Mouse (Mus musculus) liver, adult 2 months (tissue): Measurements from ENCODE around the gene Elobl. TPM values are rescaled to one million over a fixed set of nuclear protein-coding genes. Genes with fewer than 3 reads are reported as not detected.

ENCODE experiments used
- DNase-seq: peaks from one replicate; pipeline ENCODE4 v3.0.0-alpha.2; 2011; ENCODE audit warnings: low read depth, low spot score; ENCODE audit errors: extremely low read depth
- H3K27ac ChIP-seq: fragments of 200-500 bp; replicated peaks from 2 replicates; pipeline ENCODE4 v1.5.1; 2012; ENCODE audit warnings: low read depth, mild to moderate bottlenecking, control low read depth, inconsistent platforms, low read length; ENCODE audit not compliant: insufficient read depth
- H3K27me3 ChIP-seq: fragments of 200-500 bp; 2 replicates; pipeline ENCODE4 v1.6.1; 2012; ENCODE audit warnings: mild to moderate bottlenecking, moderate library complexity, low read length, inconsistent platforms; ENCODE audit not compliant: control insufficient read depth, insufficient read depth
- H3K36me3 ChIP-seq: fragments of 200-500 bp; 2 replicates; pipeline ENCODE4 v1.6.1; 2012; ENCODE audit warnings: low read length, inconsistent platforms; ENCODE audit not compliant: control insufficient read depth, insufficient read depth
- H3K4me1 ChIP-seq: fragments of 200-500 bp; 2 replicates; pipeline ENCODE4 v1.6.1; 2011; ENCODE audit warnings: low read length; ENCODE audit not compliant: control insufficient read depth, insufficient read depth
- H3K4me3 ChIP-seq: fragments of 200-500 bp; 2 replicates; pipeline ENCODE4 v1.5.1; 2011; ENCODE audit warnings: low read depth, mild to moderate bottlenecking, control low read depth, low read length, moderate library complexity; ENCODE audit not compliant: insufficient read depth
- H3K79me2 ChIP-seq: fragments of 200-500 bp; 2 replicates; pipeline ENCODE4 v1.6.1; 2012; ENCODE audit warnings: inconsistent platforms, mild to moderate bottlenecking, low read length, moderate library complexity; ENCODE audit not compliant: control insufficient read depth, insufficient read depth
- H3K9ac ChIP-seq: fragments of 200-500 bp; 2 replicates; pipeline ENCODE4 v1.6.1; 2012; ENCODE audit warnings: low read depth, mild to moderate bottlenecking, control low read depth, inconsistent platforms, low read length
- CTCF ChIP-seq: fragments of 200-500 bp; IDR thresholded peaks from 2 replicates; pipeline ENCODE4 v1.5.1; 2011; ENCODE audit warnings: low read depth, low read length, control low read depth
- POLR2A ChIP-seq: fragments of 200-500 bp; IDR thresholded peaks from 2 replicates; pipeline ENCODE4 v1.6.1; 2011; ENCODE audit warnings: low read length, control low read depth; ENCODE audit not compliant: insufficient read depth; ENCODE audit errors: extremely low read depth
- WGBS: fragments of 180-500 bp; shearing (Covaris S2); methylation state at CpG from one replicate; pipeline ENCODE4 v1.1.7; 2018; 5-methylcytosine and 5-hydroxymethylcytosine counted together
- polyA plus RNA-seq: library from polyadenylated mRNA; depleted of rRNA; stranded (reverse); fragments of >200 nt; gene quantifications from 2 replicates; pipeline ENCODE4 v1.2.3, GENCODE M21; 2012
- total RNA-seq: library from RNA; depleted of rRNA; stranded (reverse); fragments of >200 nt; gene quantifications from 2 replicates; pipeline ENCODE4 v1.2.3, GENCODE M21; 2014

Gene Elobl
- total and polyA plus RNA-seq, 2 experiments, result 1.2 TPM; not detected in 1

DNA sequence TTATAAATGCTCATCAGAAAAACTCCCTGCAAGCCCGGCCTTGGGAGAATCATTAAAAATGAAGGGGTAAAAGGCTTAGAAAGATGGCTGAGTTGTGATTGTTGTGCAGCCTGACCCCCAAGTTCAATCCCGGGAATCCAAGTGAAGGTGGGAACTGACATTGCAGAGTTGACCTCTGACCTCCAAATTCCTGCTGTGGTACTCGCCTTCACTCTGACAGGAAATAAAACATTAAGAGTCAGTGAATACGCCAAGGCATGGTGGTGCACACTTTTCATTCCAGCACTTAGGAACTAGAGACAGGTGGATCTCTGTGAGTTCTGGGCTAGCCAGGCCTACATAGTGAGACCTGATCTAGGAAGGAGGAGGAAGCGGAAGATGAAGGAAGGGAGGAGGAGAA is 38.7 kb upstream of the Elobl start:
- Histone ChIP-seq H3K27me3 (no peaks in the 10 kb centered on the region), H3K4me1 (peaks cover 48% of the 10 kb centered on the region), H3K36me3 (peaks cover 25% of the 10 kb centered on the region), H3K4me3 (no peak overlapping the region), H3K27ac (no peak overlapping the region), H3K79me2 (peaks cover 39% of the 10 kb centered on the region; the same call in 1 of the 2 replicates), H3K9ac (no peak overlapping the region)
- TF ChIP-seq CTCF, result no peak
- no peak for TF ChIP-seq POLR2A
- 52% methylated on average over 5 of the region's 5 CpGs for WGBS
- DNase-seq, result no peak

DNA sequence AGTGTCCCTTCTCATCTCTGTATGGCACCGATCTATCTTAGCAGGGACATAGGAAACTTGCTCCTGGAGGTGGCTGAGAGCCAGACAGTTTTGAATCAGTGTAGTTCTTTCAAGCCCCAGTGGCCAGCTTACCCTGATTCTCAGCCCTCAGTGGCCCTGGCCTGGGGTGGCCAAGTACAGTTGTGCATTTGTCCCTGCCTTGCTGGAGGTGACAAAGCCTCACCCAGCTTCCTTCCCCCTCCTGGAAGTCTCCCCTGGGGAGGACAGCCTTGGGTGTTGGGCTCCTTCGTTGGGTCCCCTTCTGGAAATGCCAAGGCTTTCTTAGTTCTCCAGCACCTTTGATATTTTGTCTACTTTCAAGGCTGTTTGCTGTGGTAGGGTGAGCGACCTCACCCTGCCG is 37.0 kb upstream of the Elobl start:
- no peaks in the 10 kb centered on the region for H3K27me3 ChIP-seq
- DNase-seq, result peak; percentile 49
- H3K4me3 ChIP-seq, result no peak overlapping the region
- peaks cover 39% of the 10 kb centered on the region for H3K4me1 ChIP-seq
- peak overlapping the region; percentile 82 for H3K27ac ChIP-seq
- no peak for TF ChIP-seq POLR2A
- TF ChIP-seq CTCF, result no peak
- peaks cover 21% of the 10 kb centered on the region for H3K36me3 ChIP-seq
- peaks cover 39% of the 10 kb centered on the region for H3K79me2 ChIP-seq
- WGBS, result 13% methylated on average over 4 of the region's 4 CpGs
- peak overlapping the region; percentile 59 for H3K9ac ChIP-seq

GRCm38 (mm10) chr11:89003078-89003477 is 36.3 kb upstream of the Elobl start:
- DNase-seq, result peak; percentile 98
- no peak for TF ChIP-seq POLR2A
- TF ChIP-seq CTCF, result no peak
- under 1% methylated on average over 6 of the region's 6 CpGs for WGBS
- no peaks in the 10 kb centered on the region for H3K27me3 ChIP-seq
- peaks cover 34% of the 10 kb centered on the region for H3K79me2 ChIP-seq
- H3K27ac ChIP-seq, result peak overlapping the region; percentile 91
- H3K9ac ChIP-seq, result peak overlapping the region; percentile 77
- peaks cover 34% of the 10 kb centered on the region for H3K4me1 ChIP-seq
- H3K36me3 ChIP-seq, result peaks cover 18% of the 10 kb centered on the region
- H3K4me3 ChIP-seq, result peak overlapping the region; percentile 37; the same call in 1 of the 2 replicates

- peaks cover 32% of the 10 kb centered on the region for H3K4me1 ChIP-seq
- no peaks in the 10 kb centered on the region for H3K27me3 ChIP-seq
- under 1% methylated on average over 5 of the region's 5 CpGs for WGBS
- H3K27ac ChIP-seq, result peak overlapping the region; percentile 91
- H3K36me3 ChIP-seq, result peaks cover 18% of the 10 kb centered on the region
- peak overlapping the region; percentile 37 for H3K4me3 ChIP-seq
- TF ChIP-seq POLR2A, result no peak
- no peak for TF ChIP-seq CTCF
- peaks cover 34% of the 10 kb centered on the region for H3K79me2 ChIP-seq
- peak overlapping the region; percentile 77 for H3K9ac ChIP-seq
- DNase-seq, result peak; percentile 69
Measured at GRCm38 (mm10) chr11:89002621-89003020, 35.9 kb upstream of the Elobl start.

GRCm38 (mm10) chr11:89002068-89002467 is 35.3 kb upstream of the Elobl start:
- Histone ChIP-seq H3K27ac (peak overlapping the region; percentile 91), H3K27me3 (no peaks in the 10 kb centered on the region), H3K4me1 (peaks cover 29% of the 10 kb centered on the region), H3K36me3 (peaks cover 17% of the 10 kb centered on the region), H3K4me3 (peak overlapping the region; percentile 37), H3K79me2 (peaks cover 34% of the 10 kb centered on the region), H3K9ac (peak overlapping the region; percentile 77)
- WGBS, result 10% methylated on average over 5 of the region's 5 CpGs
- peak; percentile 62 for DNase-seq
- no peak for TF ChIP-seq CTCF
- no peak for TF ChIP-seq POLR2A

DNA sequence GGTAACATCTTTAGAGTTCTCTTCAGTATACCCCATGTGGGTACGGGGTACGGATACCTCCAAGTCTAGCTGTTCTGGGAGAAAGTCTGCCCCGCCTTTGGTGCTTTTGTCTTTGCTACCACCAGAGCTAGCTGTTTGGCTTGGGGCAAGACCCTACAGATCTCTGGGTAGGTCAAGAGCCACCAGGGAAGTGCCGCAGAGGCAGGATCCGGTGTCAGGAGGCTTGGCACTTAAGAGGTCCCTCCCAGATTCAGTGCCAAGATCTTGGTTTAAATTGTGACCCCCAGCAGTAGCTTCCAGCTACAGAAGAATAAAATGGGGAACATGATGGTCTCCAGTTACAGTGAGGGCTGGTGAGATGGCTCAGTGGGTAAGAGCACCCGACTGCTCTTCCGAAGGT is 34.8 kb upstream of the Elobl start:
- DNase-seq, result no peak
- Histone ChIP-seq H3K36me3 (peaks cover 16% of the 10 kb centered on the region), H3K27me3 (no peaks in the 10 kb centered on the region), H3K4me3 (peak overlapping the region; percentile 72), H3K9ac (peak overlapping the region; percentile 75), H3K79me2 (peaks cover 34% of the 10 kb centered on the region), H3K4me1 (peaks cover 29% of the 10 kb centered on the region), H3K27ac (peak overlapping the region; percentile 75)
- no peak for TF ChIP-seq POLR2A
- TF ChIP-seq CTCF, result no peak
- 31% methylated on average over 7 of the region's 7 CpGs for WGBS
